In the genomic region with DNA sequence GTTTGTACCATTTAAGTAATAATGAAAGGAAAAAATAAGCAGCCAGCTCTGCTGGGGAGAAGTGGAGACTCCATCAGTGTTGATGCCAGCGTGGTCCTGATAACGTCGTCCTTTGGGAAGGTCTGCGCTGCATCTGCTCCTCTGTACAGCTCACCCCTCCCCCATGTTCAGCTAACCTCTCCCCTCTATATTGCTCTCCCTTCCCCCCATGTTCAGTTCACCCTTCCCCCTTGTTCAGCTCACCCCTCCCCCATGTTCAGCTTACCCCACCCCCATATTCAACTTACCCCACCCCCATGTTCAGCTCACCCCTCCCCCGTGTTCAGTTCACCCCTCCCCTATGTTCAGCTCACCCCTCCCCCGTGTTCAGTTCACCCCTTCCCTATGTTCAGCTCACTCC, we compare ENCODE assay signal across 23 mouse cellular contexts. TPM values are rescaled to one million over a fixed set of nuclear protein-coding genes. Genes with fewer than 3 reads are reported as not detected.
DNase-seq lines count a peak whose midpoint lies in the region; ATAC-seq and TF ChIP-seq lines count a peak whose summit lies in the region.
"Had no signal": no experiment of that assay in that cellular context is flagged by ENCODE, and none has a peak within 500 bp of the region (broad histone marks: within the 10 kb centered on the region; RNA-seq: fewer than 3 reads in every experiment).

No protein-coding gene starts in this region.

- WGBS in intestine, postnatal 0 days = 62% methylated on average over 6 of the region's 6 CpGs
- WGBS in intestine, embryonic 15.5 days = 44% methylated on average over 6 of the region's 6 CpGs
- WGBS in midbrain, embryonic 14.5 days = 47% methylated on average over 6 of the region's 6 CpGs
- WGBS in midbrain, embryonic 10.5 days = 59% methylated on average over 6 of the region's 6 CpGs
- WGBS in embryonic facial prominence, embryonic 11.5 days = 54% methylated on average over 6 of the region's 6 CpGs

- no peaks in the 10 kb centered on the region for H3K27me3 ChIP-seq in intestine, postnatal 0 days (replicated peaks; ENCODE audit: control insufficient read depth, insufficient read depth, low read length)
- H3K27me3 ChIP-seq in intestine, embryonic 15.5 days (replicated peaks) = no peaks in the 10 kb centered on the region
- no peaks in the 10 kb centered on the region for H3K27me3 ChIP-seq in midbrain, embryonic 14.5 days (ENCODE audit: control insufficient read depth, insufficient read depth, low read length)
- H3K27me3 ChIP-seq in midbrain, embryonic 10.5 days (ENCODE audit: low read depth, poor library complexity, severe bottlenecking) = no peaks in the 10 kb centered on the region
- H3K27me3 ChIP-seq in embryonic facial prominence, embryonic 11.5 days (ENCODE audit: control insufficient read depth, insufficient read depth, low read length) = no peaks in the 10 kb centered on the region
- H3K27me3 ChIP-seq: CH12.LX; neural tube, embryonic 12.5 days; stomach, embryonic 15.5 days had no signal

- no peaks in the 10 kb centered on the region for H3K9me3 ChIP-seq in intestine, postnatal 0 days (ENCODE audit: control insufficient read depth)
- H3K9me3 ChIP-seq in intestine, embryonic 15.5 days = no peaks in the 10 kb centered on the region
- no peaks in the 10 kb centered on the region for H3K9me3 ChIP-seq in midbrain, embryonic 14.5 days (ENCODE audit: control insufficient read depth, low read length)
- no peaks in the 10 kb centered on the region for H3K9me3 ChIP-seq in midbrain, embryonic 10.5 days (replicated peaks)
- H3K9me3 ChIP-seq in ES-E14 (ENCODE audit: control insufficient read depth, insufficient read depth, low read depth, low read length) = no peaks in the 10 kb centered on the region
- no peaks in the 10 kb centered on the region for H3K9me3 ChIP-seq in embryonic facial prominence, embryonic 11.5 days (replicated peaks; ENCODE audit: control insufficient read depth, low read length)
- H3K9me3 ChIP-seq: neural tube, embryonic 12.5 days; stomach, embryonic 15.5 days had no signal

- H3K9ac ChIP-seq in intestine, postnatal 0 days (ENCODE audit: low read depth, low read length) = no peak overlapping the region
- H3K9ac ChIP-seq in intestine, embryonic 15.5 days = no peak overlapping the region
- no peak overlapping the region for H3K9ac ChIP-seq in midbrain, embryonic 14.5 days (replicated peaks; ENCODE audit: low read length)
- no peak overlapping the region; the same call in 1 of the 2 replicates for H3K9ac ChIP-seq in ES-E14 (ENCODE audit: insufficient read depth, low read depth, low read length, poor library complexity, severe bottlenecking)
- no peak overlapping the region for H3K9ac ChIP-seq in embryonic facial prominence, embryonic 11.5 days (replicated peaks; ENCODE audit: low read length)
- H3K9ac ChIP-seq: neural tube, embryonic 12.5 days; stomach, embryonic 15.5 days had no signal

- H3K4me1 ChIP-seq in intestine, postnatal 0 days (replicated peaks; ENCODE audit: control insufficient read depth, insufficient read depth, low read length) = 0 out of 2 replicates have a peak, but pooled peaks cover 4% of the 10 kb centered on the region
- no peaks in the 10 kb centered on the region for H3K4me1 ChIP-seq in intestine, embryonic 15.5 days (replicated peaks)
- peaks cover 14% of the 10 kb centered on the region; the same call in 1 of the 2 replicates for H3K4me1 ChIP-seq in midbrain, embryonic 14.5 days (ENCODE audit: control insufficient read depth, insufficient read depth, low read length)
- H3K4me1 ChIP-seq in midbrain, embryonic 10.5 days = peaks cover 35% of the 10 kb centered on the region
- H3K4me1 ChIP-seq in ES-E14 (ENCODE audit: control insufficient read depth in 2 of 2, insufficient read depth in 2 of 2, low read length in 2 of 2, poor library complexity in 1 of 2) = peaks cover 10 to 34% of the 10 kb centered on the region in 2 experiments
- H3K4me1 ChIP-seq in embryonic facial prominence, embryonic 11.5 days (ENCODE audit: control insufficient read depth, insufficient read depth, low read length) = peaks cover 3% of the 10 kb centered on the region; the same call in 1 of the 2 replicates
- H3K4me1 ChIP-seq: stomach, embryonic 15.5 days had no signal

- H3K4me2 ChIP-seq in intestine, postnatal 0 days (replicated peaks; ENCODE audit: low read depth) = no peak overlapping the region
- no peak overlapping the region for H3K4me2 ChIP-seq in intestine, embryonic 15.5 days (replicated peaks)
- H3K4me2 ChIP-seq in midbrain, embryonic 14.5 days (ENCODE audit: low read length) = no peak overlapping the region
- H3K4me2 ChIP-seq in embryonic facial prominence, embryonic 11.5 days (ENCODE audit: low read depth, low read length) = no peak overlapping the region
- H3K4me2 ChIP-seq: heart, embryonic 11.5 days; neural tube, embryonic 12.5 days; stomach, embryonic 15.5 days had no signal

- H3K4me3 ChIP-seq in intestine, postnatal 0 days (ENCODE audit: low read depth, low read length) = no peak overlapping the region
- no peak overlapping the region for H3K4me3 ChIP-seq in intestine, embryonic 15.5 days (replicated peaks)
- no peak overlapping the region for H3K4me3 ChIP-seq in midbrain, embryonic 14.5 days (replicated peaks; ENCODE audit: low read depth, low read length)
- H3K4me3 ChIP-seq in midbrain, embryonic 10.5 days = no peak overlapping the region
- H3K4me3 ChIP-seq in ES-E14 (ENCODE audit: insufficient read depth in 1 of 2, low read depth in 1 of 2, low read length in 2 of 2, poor library complexity in 1 of 2, severe bottlenecking in 1 of 2) = peak overlapping the region; percentile 9 to 39; a peak in 2 of 4 replicates
- no peak overlapping the region for H3K4me3 ChIP-seq in embryonic facial prominence, embryonic 11.5 days (ENCODE audit: low read depth, low read length)
- H3K4me3 ChIP-seq: layer of hippocampus, adult 2 months; neural tube, embryonic 12.5 days; stomach, embryonic 15.5 days had no signal

- TF ChIP-seq CTCF in intestine, postnatal 0 days (IDR thresholded peaks at IDR 0.05; ENCODE audit: low read depth) = no peak

- no peak for DNase-seq in midbrain, embryonic 14.5 days
- DNase-seq in midbrain, embryonic 10.5 days (ENCODE audit: low spot score) = no peak
- DNase-seq in ES-E14 (ENCODE audit: low read depth, low spot score) = no peak
- DNase-seq in embryonic facial prominence, embryonic 11.5 days (ENCODE audit: low spot score) = peak; percentile 18
- DNase-seq in kidney, postnatal 25 days = no peak
- DNase-seq: adrenal gland, adult 2 months; B cell, adult 2 months; cerebellum, adult 11-12 months; cerebellum, postnatal 14 days; kidney, adult 9 months; kidney, postnatal 14 days; lung, adult 18-20 months; lung, postnatal 10 days; right cerebral cortex, postnatal 4 days; thymus, adult 18-20 months had no signal

- in situ Hi-C loops in ES-E14 (cut with MboI; ENCODE audit: low sequenced_read_pairs in 2 of 2, unreplicated experiment in 2 of 2) = no loop called here

- H3K36me3 ChIP-seq in intestine, postnatal 0 days (ENCODE audit: control insufficient read depth, insufficient read depth) = no peaks in the 10 kb centered on the region
- H3K36me3 ChIP-seq in intestine, embryonic 15.5 days = no peaks in the 10 kb centered on the region
- H3K36me3 ChIP-seq in midbrain, embryonic 14.5 days (ENCODE audit: control insufficient read depth, insufficient read depth, low read length) = peaks cover 18% of the 10 kb centered on the region
- peaks cover 31% of the 10 kb centered on the region for H3K36me3 ChIP-seq in midbrain, embryonic 10.5 days
- peaks cover 3% of the 10 kb centered on the region; the same call in 1 of the 2 replicates for H3K36me3 ChIP-seq in ES-E14 (ENCODE audit: control insufficient read depth, insufficient read depth, low read length, poor library complexity, severe bottlenecking)
- H3K36me3 ChIP-seq in embryonic facial prominence, embryonic 11.5 days (replicated peaks; ENCODE audit: control insufficient read depth, insufficient read depth, low read depth, low read length) = no peaks in the 10 kb centered on the region; the same call in 1 of the 2 replicates
- H3K36me3 ChIP-seq: stomach, embryonic 15.5 days had no signal

- no peak overlapping the region for H3K27ac ChIP-seq in intestine, postnatal 0 days (ENCODE audit: low read depth, low read length)
- H3K27ac ChIP-seq in intestine, embryonic 15.5 days = no peak overlapping the region
- H3K27ac ChIP-seq in midbrain, embryonic 14.5 days (replicated peaks; ENCODE audit: low read depth, low read length) = no peak overlapping the region
- no peak overlapping the region; the same call in 1 of the 2 replicates for H3K27ac ChIP-seq in midbrain, embryonic 10.5 days (replicated peaks)
- peak overlapping the region; percentile 27; the same call in 1 of the 2 replicates for H3K27ac ChIP-seq in ES-E14 (ENCODE audit: insufficient read depth, low read depth, low read length, poor library complexity, severe bottlenecking)
- H3K27ac ChIP-seq in embryonic facial prominence, embryonic 11.5 days (replicated peaks; ENCODE audit: low read depth, low read length) = no peak overlapping the region
- H3K27ac ChIP-seq: layer of hippocampus, adult 2 months; neural tube, embryonic 12.5 days; stomach, embryonic 15.5 days had no signal

- 0 out of 2 replicates have a peak, but pooled peaks have one; percentile 13 for ATAC-seq in intestine, postnatal 0 days
- no peak for ATAC-seq in intestine, embryonic 15.5 days
- 0 out of 2 replicates have a peak, but pooled peaks have one; percentile 53 for ATAC-seq in midbrain, embryonic 14.5 days (ENCODE audit: low FRiP score, low TSS enrichment)
- ATAC-seq in embryonic facial prominence, embryonic 11.5 days (replicated peaks; ENCODE audit: insufficient number of reproducible peaks, low FRiP score, low TSS enrichment, low read depth) = 0 out of 2 replicates have a peak, but pooled peaks have one; percentile 10
- ATAC-seq: forebrain, embryonic 14.5 days had no signal

TF ChIP-seq in ES-E14, 5 proteins besides CTCF, POLR2A, EP300 and RAD21:
- TF ChIP-seq MAFK (IDR thresholded peaks at IDR 0.05; ENCODE audit: insufficient read depth, low read depth, low read length) (no peak), HCFC1 (IDR thresholded peaks at IDR 0.05; ENCODE audit: borderline replicate concordance, insufficient read depth, low read length) (no peak), CHD2 (IDR thresholded peaks at IDR 0.05; ENCODE audit: low read depth, low read length) (no peak), ZNF384 (IDR thresholded peaks at IDR 0.05; ENCODE audit: low read depth, low read length) (no peak), ZC3H11A (IDR thresholded peaks at IDR 0.05; ENCODE audit: borderline replicate concordance, low read depth, low read length) (no peak)

RNA-seq across cellular contexts. Expression of a gene that starts 8.8 kb away (rescaled TPM):
- polyA plus RNA-seq in intestine, postnatal 0 days (2015; fragmentation: Nextera tagmentation; extraction: Ambion mirVana) = 3.3 TPM in 2 replicates
- polyA plus RNA-seq in intestine, embryonic 15.5 days (2015; fragmentation: Nextera tagmentation; extraction: Ambion mirVana) = 10.7 and 11.8 TPM in 2 replicates
- polyA plus RNA-seq in midbrain, embryonic 14.5 days (2014; fragmentation: Nextera tagmentation; extraction: Ambion mirVana) = 41.7 and 42.4 TPM in 2 replicates
- 15.1 and 19.8 TPM in 2 replicates for polyA plus RNA-seq in midbrain, embryonic 10.5 days (2016; fragmentation: Nextera tagmentation; extraction: Ambion mirVana)
- 18.2 and 19.9 TPM in 2 replicates for total RNA-seq in ES-E14 (2012; rRNA removed)
- 15.1 and 17.9 TPM in 2 replicates for polyA plus RNA-seq in embryonic facial prominence, embryonic 11.5 days (2014; fragmentation: Nextera tagmentation; extraction: Ambion mirVana)
- total RNA-seq: CH12.LX had no signal

Comparison
In these comparisons a context has a peak if more than half of its experiments do, and no peak if none do; other contexts are left out.
1. H3K4me3 ChIP-seq: peak in ES-E14 (2 of 2); none in intestine, postnatal 0 days (single experiment), intestine, embryonic 15.5 days (single experiment), midbrain, embryonic 14.5 days (single experiment), midbrain, embryonic 10.5 days (single experiment) and embryonic facial prominence, embryonic 11.5 days (single experiment).